Mouse (Mus musculus): Measurements from ENCODE around the gene Tsks.

Tsks gene

GRCm38 (mm10) chr7:44978300-44978699 is 35.3 kb downstream of the Tsks start:
- DNase-seq (ENCODE audit: low spot score in 2 of 2), result no peak

GRCm38 (mm10) chr7:44981539-44981938 is 38.5 kb downstream of the Tsks start:
- DNase-seq (ENCODE audit: low spot score in 2 of 2), result no peak

- peak; percentile 77 to 92 for DNase-seq (ENCODE audit: low spot score in 2 of 2)
These were observed 40.1 kb downstream of the Tsks start for GRCm38 (mm10) chr7:44983085-44983484.

- no peak for DNase-seq (ENCODE audit: low spot score in 2 of 2)
These were observed 41.2 kb downstream of the Tsks start for GRCm38 (mm10) chr7:44983944-44984832.

- DNase-seq (ENCODE audit: low spot score in 2 of 2), result no peak
These were observed 41.8 kb downstream of the Tsks start for GRCm38 (mm10) chr7:44984833-44985164.

GRCm38 (mm10) chr7:44985595-44986191 is 42.7 kb downstream of the Tsks start:
- peak; percentile 50 to 63 for DNase-seq (ENCODE audit: low spot score in 2 of 2)

- peak; percentile 93 to 99 for DNase-seq (ENCODE audit: low spot score in 2 of 2)
These were observed 43.3 kb downstream of the Tsks start, which contains the start of gene Prmt1 for GRCm38 (mm10) chr7:44986192-44986878. Gene Prmt1 (minus strand): TSS chr7:44986568.

- peak in 1 of 2 experiments; percentile 27 for DNase-seq (ENCODE audit: low spot score in 2 of 2)
These were observed 44.1 kb downstream of the Tsks start for GRCm38 (mm10) chr7:44986879-44987718.

- peak in 1 of 2 experiments; percentile 37 for DNase-seq (ENCODE audit: low spot score in 2 of 2)
These were observed 53.7 kb downstream of the Tsks start for GRCm38 (mm10) chr7:44996672-44997071.

GRCm38 (mm10) chr7:44997231-44997939 is 54.4 kb downstream of the Tsks start, which contains the start of gene Irf3:
Gene Irf3 (plus strand): TSS chr7:44997648.
- peak; percentile 95 to 98 for DNase-seq (ENCODE audit: low spot score in 2 of 2)

GRCm38 (mm10) chr7:44997940-44998428 is 55.0 kb downstream of the Tsks start:
- DNase-seq (ENCODE audit: low spot score in 2 of 2), result no peak

GRCm38 (mm10) chr7:44998501-44998955 is 55.5 kb downstream of the Tsks start, which contains the start of gene Bcl2l12:
Gene Bcl2l12 (minus strand): TSS chr7:44998712.
- peak in 1 of 2 experiments; percentile 29 for DNase-seq (ENCODE audit: low spot score in 2 of 2)

GRCm38 (mm10) chr7:44999753-45000152 is 56.7 kb downstream of the Tsks start:
- no peak for DNase-seq (ENCODE audit: low spot score in 2 of 2)

- DNase-seq (ENCODE audit: low spot score in 2 of 2), result no peak
These were observed 57.6 kb downstream of the Tsks start for GRCm38 (mm10) chr7:45000539-45001114.

GRCm38 (mm10) chr7:45002440-45002839 is 59.4 kb downstream of the Tsks start:
- DNase-seq (ENCODE audit: low spot score in 2 of 2), result no peak

GRCm38 (mm10) chr7:45004546-45004945 is 61.5 kb downstream of the Tsks start:
- DNase-seq (ENCODE audit: low spot score in 2 of 2), result no peak

GRCm38 (mm10) chr7:45005321-45005992 is 62.5 kb downstream of the Tsks start:
- DNase-seq (ENCODE audit: low spot score in 2 of 2), result no peak

- DNase-seq (ENCODE audit: low spot score in 2 of 2), result no peak
These were observed 63.5 kb downstream of the Tsks start for GRCm38 (mm10) chr7:45006503-45006902.

- no peak for DNase-seq (ENCODE audit: low spot score in 2 of 2)
These were observed 64.1 kb downstream of the Tsks start for GRCm38 (mm10) chr7:45007141-45007540.

Measured in thymus, postnatal 10 days (tissue).